Mouse (Mus musculus) CH12.LX (cell line): Measurements from ENCODE around the gene Abcc5. TPM values are rescaled to one million over a fixed set of nuclear protein-coding genes. Genes with fewer than 3 reads are reported as not detected.

Experiments
- DNase-seq: peaks from one replicate; pipeline ENCODE4 v3.0.0-alpha.2; 2013; ENCODE audit errors: extremely low read depth
- H3K27ac ChIP-seq: 2 replicates; pipeline ENCODE4 v1.5.1; 2012; ENCODE audit warnings: low read depth, mild to moderate bottlenecking, control low read depth, moderate library complexity; ENCODE audit not compliant: insufficient read depth
- H3K27me3 ChIP-seq: replicated peaks from 2 replicates; pipeline ENCODE3; 2012; ENCODE audit warnings: inconsistent platforms
- H3K36me3 ChIP-seq, 2 experiments: replicated peaks in 1 of 2; 2 replicates each; pipeline versions ENCODE3 to v1.6.1; 2012; ENCODE audit warnings: inconsistent platforms in 1 of 2, low read length in 1 of 2, mild to moderate bottlenecking in 1 of 2, mixed read lengths in 1 of 2, moderate library complexity in 1 of 2; ENCODE audit not compliant: control insufficient read depth in 1 of 2, insufficient read depth in 1 of 2
- H3K4me1 ChIP-seq, 2 experiments: 2 replicates each; pipeline ENCODE4 v1.6.1; 2012; ENCODE audit warnings: inconsistent platforms in 1 of 2, moderate library complexity in 1 of 2; ENCODE audit not compliant: insufficient read depth in 2 of 2, control insufficient read depth in 1 of 2
- H3K4me2 ChIP-seq: 2 replicates; pipeline ENCODE4 v1.6.1; 2012; ENCODE audit warnings: low read depth, mild to moderate bottlenecking, control low read depth; ENCODE audit not compliant: poor library complexity, insufficient read depth, severe bottlenecking
- H3K4me3 ChIP-seq, 3 experiments: fragments of 150-350 bp in 1 of 3; sonication (generic) in 1 of 3; replicated peaks in 1 of 3; 2 replicates each; pipeline versions ENCODE3 to v1.5.1; 2011 to 2012; ENCODE audit warnings: low read depth in 2 of 3, low read length in 2 of 3, mild to moderate bottlenecking in 2 of 3, moderate library complexity in 2 of 3, control low read depth in 1 of 3, improper control_type of control experiment in 1 of 3, inconsistent platforms in 1 of 3, mixed read lengths in 1 of 3; ENCODE audit not compliant: poor library complexity in 1 of 3
- H3K79me2 ChIP-seq: replicated peaks from 2 replicates; pipeline ENCODE4 v1.6.1; 2012; ENCODE audit warnings: mild to moderate bottlenecking, moderate library complexity; ENCODE audit not compliant: control insufficient read depth, poor library complexity, insufficient read depth, severe bottlenecking; ENCODE audit errors: extremely low read depth
- H3K9ac ChIP-seq: 2 replicates; pipeline ENCODE4 v1.6.1; 2012; ENCODE audit warnings: low read depth, mild to moderate bottlenecking, control low read depth, moderate library complexity; ENCODE audit not compliant: insufficient read depth
- H3K9me3 ChIP-seq: replicated peaks from 2 replicates; pipeline ENCODE3; 2012; ENCODE audit warnings: low read length, inconsistent platforms, mixed read lengths
- BHLHE40 ChIP-seq: IDR thresholded peaks from 2 replicates; pipeline ENCODE4 v1.6.1; 2011; ENCODE audit warnings: mild to moderate bottlenecking, low read depth, low read length, improper control_type of control experiment
- CHD1 ChIP-seq: IDR thresholded peaks from 2 replicates; pipeline ENCODE4 v1.6.1; 2012; ENCODE audit warnings: low read depth, low read length, improper control_type of control experiment, inconsistent platforms
- CHD2 ChIP-seq: IDR thresholded peaks from 2 replicates; pipeline ENCODE4 v1.6.1; 2011; ENCODE audit warnings: low read length, improper control_type of control experiment
- CTCF ChIP-seq, 2 experiments: IDR thresholded peaks in 1 of 2; conservative IDR thresholded peaks in 1 of 2; 2 replicates each; pipeline ENCODE4 v1.5.1; 2011 to 2012; ENCODE audit warnings: low read depth in 2 of 2, low read length in 2 of 2, improper control_type of control experiment in 1 of 2, inconsistent platforms in 1 of 2, mild to moderate bottlenecking in 1 of 2, moderate library complexity in 1 of 2
- EP300 ChIP-seq: IDR thresholded peaks from 2 replicates; pipeline ENCODE4 v1.6.1; 2011; ENCODE audit warnings: low read length, improper control_type of control experiment
- HCFC1 ChIP-seq: IDR thresholded peaks from 2 replicates; pipeline ENCODE4 v1.6.1; 2012; ENCODE audit warnings: low read depth, mild to moderate bottlenecking, inconsistent platforms, low read length, improper control_type of control experiment
- IRF4 ChIP-seq: IDR thresholded peaks from 2 replicates; pipeline ENCODE4 v1.6.1; 2014; ENCODE audit warnings: low read depth, mild to moderate bottlenecking, inconsistent platforms, low read length, improper control_type of control experiment
- JUN ChIP-seq: IDR thresholded peaks from 2 replicates; pipeline ENCODE4 v1.6.1; 2011; ENCODE audit warnings: low read depth, mild to moderate bottlenecking, low read length, improper control_type of control experiment, moderate library complexity; ENCODE audit not compliant: insufficient read depth
- MAFK ChIP-seq: IDR thresholded peaks from 2 replicates; pipeline ENCODE4 v1.6.1; 2011; ENCODE audit warnings: low read length, improper control_type of control experiment; ENCODE audit not compliant: insufficient replicate concordance
- MEF2A ChIP-seq: IDR thresholded peaks from 2 replicates; pipeline ENCODE4 v1.6.1; 2014; ENCODE audit warnings: low read depth, mild to moderate bottlenecking, inconsistent platforms, low read length, improper control_type of control experiment, borderline replicate concordance
- MXI1 ChIP-seq: IDR thresholded peaks from 2 replicates; pipeline ENCODE4 v1.6.1; 2011; ENCODE audit warnings: mild to moderate bottlenecking, low read depth, low read length, improper control_type of control experiment
- MYC ChIP-seq: IDR thresholded peaks from 2 replicates; pipeline ENCODE4 v1.6.1; 2011; ENCODE audit warnings: low read depth, mild to moderate bottlenecking, improper control_type of control experiment, low read length
- NELFE ChIP-seq: IDR thresholded peaks from 2 replicates; pipeline ENCODE4 v1.6.1; 2011; ENCODE audit warnings: low read depth, low read length, improper control_type of control experiment
- NRF1 ChIP-seq: IDR thresholded peaks from 2 replicates; pipeline ENCODE4 v1.6.1; 2014; ENCODE audit warnings: low read depth, mild to moderate bottlenecking, inconsistent platforms, low read length, improper control_type of control experiment, moderate library complexity
- PAX5 ChIP-seq: IDR thresholded peaks from 2 replicates; pipeline ENCODE4 v1.6.1; 2012; ENCODE audit warnings: low read length, inconsistent platforms, mixed read lengths
- POLR2A ChIP-seq: IDR thresholded peaks from 2 replicates; pipeline ENCODE4 v1.6.1; 2011; ENCODE audit warnings: low read depth, mild to moderate bottlenecking, improper control_type of control experiment, low read length
- POLR2AphosphoS2 ChIP-seq: IDR thresholded peaks from 2 replicates; pipeline ENCODE4 v1.6.1; 2011; ENCODE audit warnings: low read depth, low read length, improper control_type of control experiment
- RAD21 ChIP-seq: IDR thresholded peaks from 2 replicates; pipeline ENCODE4 v1.6.1; 2011; ENCODE audit warnings: low read depth, mild to moderate bottlenecking, low read length, improper control_type of control experiment, moderate library complexity
- RCOR1 ChIP-seq: conservative IDR thresholded peaks from 2 replicates; pipeline ENCODE4 v1.6.1; 2012; ENCODE audit warnings: low read depth, mild to moderate bottlenecking, inconsistent platforms, low read length, improper control_type of control experiment
- TBP ChIP-seq: conservative IDR thresholded peaks from 2 replicates; pipeline ENCODE4 v1.6.1; 2011; ENCODE audit warnings: low read depth, low read length, improper control_type of control experiment
- TCF12 ChIP-seq: IDR thresholded peaks from 2 replicates; pipeline ENCODE4 v1.6.1; 2014; ENCODE audit warnings: low read depth, mild to moderate bottlenecking, inconsistent platforms, low read length, improper control_type of control experiment
- ZNF384 ChIP-seq: IDR thresholded peaks from 2 replicates; pipeline ENCODE4 v1.6.1; 2012; ENCODE audit warnings: low read depth, low read length, improper control_type of control experiment, inconsistent platforms
- dilution Hi-C: fragments of 300-500 bp; cut with MboI; formaldehyde crosslinking; loops from 2 replicates; pipeline ENCODE4 v1.14.3; 2020; ENCODE audit warnings: low sequenced_read_pairs; ENCODE audit not compliant: extremely low pct_unique_long_range_greater_than_20kb, extremely low pct_ligation_motif_present
- in situ Hi-C: fragments of 300-500 bp; cut with MboI; formaldehyde crosslinking; loops from 3 replicates; pipeline ENCODE4 v1.14.3; 2019; ENCODE audit warnings: low sequenced_read_pairs, low pct_ligation_motif_present, low pct_unique_long_range_greater_than_20kb, mixed read lengths
- polyA plus RNA-seq: library from polyadenylated mRNA; unstranded; fragments of >175 nt; gene quantifications from 2 replicates; pipeline ENCODE4 v1.2.1, GENCODE M21; 2012; ENCODE audit warnings: low read depth; ENCODE audit not compliant: insufficient read length
- total RNA-seq, 2 experiments: library from RNA; depleted of rRNA; stranded (reverse); fragments of 300-350 nt in 1 of 2; fragments of >200 nt in 1 of 2; gene quantifications; 2 replicates each; pipeline ENCODE4 v1.2.3; 2012 to 2014

The Abcc5 gene
- total and polyA plus RNA-seq, 3 experiments, result 23.4 to 28.6 (median 23.8) TPM

GRCm38 (mm10) chr16:20328306-20328705 lies 97.9 kb downstream of the Abcc5 start:
- no peak for TF ChIP-seq MAFK
- TF ChIP-seq TCF12, result no peak
- TF ChIP-seq HCFC1, result no peak
- no peak for TF ChIP-seq PAX5
- no peak for TF ChIP-seq POLR2AphosphoS2
- no peak for TF ChIP-seq MXI1
- no peak for TF ChIP-seq CTCF (conservative IDR thresholded peaks at IDR 0.05 in 1 of 2, IDR thresholded peaks at IDR 0.05 in 1 of 2; ENCODE audit: low read depth in 2 of 2, low read length in 2 of 2)
- TF ChIP-seq RAD21, result no peak
- TF ChIP-seq TBP, result no peak
- no peak for TF ChIP-seq JUN
- no peak for TF ChIP-seq BHLHE40

GRCm38 (mm10) chr16:20325286-20325685 lies 100.9 kb downstream of the Abcc5 start, which contains the start of gene Cyp2ab1:
Gene Cyp2ab1, minus strand, starts transcription at chr16:20325404.
- in situ Hi-C loops (no loop called here), dilution Hi-C loops (no loop called here)
- H3K4me3 ChIP-seq, result peak within 1 kb of the TSS in 1 of 3 experiments; percentile 34
- peaks cover 0 to 13% of the 10 kb centered on the region in 2 experiments for H3K36me3 ChIP-seq
- no peak for DNase-seq
- H3K27ac ChIP-seq, result peak within 1 kb of the TSS; percentile 41
- peak within 1 kb of the TSS; percentile 59 for H3K4me2 ChIP-seq
- no peaks in the 10 kb centered on the region for H3K27me3 ChIP-seq
- H3K79me2 ChIP-seq, result no peaks in the 10 kb centered on the region
- peak within 1 kb of the TSS; percentile 60; the same call in 1 of the 2 replicates for H3K9ac ChIP-seq
- H3K4me1 ChIP-seq, result peaks cover 12 to 18% of the 10 kb centered on the region in 2 experiments; a peak in 3 of 4 replicates
- no peaks in the 10 kb centered on the region for H3K9me3 ChIP-seq
- TF ChIP-seq RAD21 (no peak), EP300 (peak; percentile 64), POLR2A (no peak), POLR2AphosphoS2 (no peak), CHD2 (no peak), MEF2A (no peak), HCFC1 (no peak), IRF4 (peak; percentile 64), MXI1 (no peak), NRF1 (no peak), TBP (no peak), RCOR1 (no peak), MYC (peak; percentile 47; the same call in 1 of the 2 replicates), CHD1 (no peak), NELFE (no peak), ZNF384 (no peak)

More at GRCm38 (mm10) chr16:20328306-20328705, 97.9 kb downstream of the Abcc5 start:
- no peak for DNase-seq
- no peak overlapping the region for H3K9ac ChIP-seq
- dilution Hi-C loops (no loop called here), in situ Hi-C loops (no loop called here)
- H3K36me3 ChIP-seq, result peaks cover 2 to 36% of the 10 kb centered on the region in 2 experiments
- H3K27ac ChIP-seq, result no peak overlapping the region
- no peaks in the 10 kb centered on the region for H3K27me3 ChIP-seq
- H3K4me2 ChIP-seq, result no peak overlapping the region
- no peaks in the 10 kb centered on the region for H3K9me3 ChIP-seq
- no peak overlapping the region for H3K4me3 ChIP-seq
- H3K79me2 ChIP-seq, result no peaks in the 10 kb centered on the region
- H3K4me1 ChIP-seq, result peaks cover 12 to 18% of the 10 kb centered on the region in 2 experiments; a peak in 3 of 4 replicates
